Mouse (Mus musculus) embryonic facial prominence, embryonic 13.5 days (tissue): Measurements from ENCODE around the gene Gm45521. TPM values are rescaled to one million over a fixed set of nuclear protein-coding genes. Genes with fewer than 3 reads are reported as not detected.

Source experiments
- ATAC-seq: fragments of 200-750 bp; cut with Nextera tagmentation; 2 replicates; pipeline ENCODE4 v1.8.0; 2017; ENCODE audit warnings: low read depth; ENCODE audit not compliant: insufficient number of reproducible peaks, insufficient read depth, low FRiP score, low TSS enrichment
- H3K27ac ChIP-seq: fragments of 300-500 bp; sonication (generic); 2 replicates; pipeline ENCODE4 v1.5.1; 2015; ENCODE audit warnings: moderate library complexity, mild to moderate bottlenecking, inconsistent platforms
- H3K27me3 ChIP-seq: fragments of 300-500 bp; sonication (generic); 2 replicates; pipeline ENCODE4 v1.6.1; 2015; ENCODE audit warnings: mild to moderate bottlenecking, inconsistent platforms
- H3K36me3 ChIP-seq: fragments of 300-500 bp; sonication (generic); 2 replicates; pipeline ENCODE4 v1.6.1; 2015; ENCODE audit warnings: mild to moderate bottlenecking, inconsistent platforms
- H3K4me1 ChIP-seq: fragments of 300-500 bp; sonication (generic); 2 replicates; pipeline ENCODE4 v1.6.1; 2015; ENCODE audit warnings: inconsistent platforms
- H3K4me2 ChIP-seq: fragments of 300-500 bp; sonication (generic); 2 replicates; pipeline ENCODE4 v1.6.1; 2015; ENCODE audit warnings: moderate library complexity, mild to moderate bottlenecking, inconsistent platforms
- H3K4me3 ChIP-seq: fragments of 300-500 bp; sonication (generic); 2 replicates; pipeline ENCODE4 v1.5.1; 2015; ENCODE audit warnings: mild to moderate bottlenecking, inconsistent platforms
- H3K9ac ChIP-seq: fragments of 300-500 bp; sonication (generic); 2 replicates; pipeline ENCODE4 v1.6.1; 2015; ENCODE audit warnings: mild to moderate bottlenecking, inconsistent platforms
- H3K9me3 ChIP-seq: fragments of 300-500 bp; sonication (generic); 2 replicates; pipeline ENCODE4 v1.6.1; 2016; ENCODE audit warnings: inconsistent platforms
- WGBS: fragments of 180-500 bp; shearing (Covaris S2); methylation state at CpG from one replicate; pipeline ENCODE4 v1.1.7; 2015; ENCODE audit warnings: mixed read lengths; 5-methylcytosine and 5-hydroxymethylcytosine counted together
- polyA plus RNA-seq: library from polyadenylated mRNA; unstranded; fragments of >200 nt; fragmentation: Nextera tagmentation; extraction: Ambion mirVana; gene quantifications from 2 replicates; pipeline ENCODE4 v1.2.1, GENCODE M21; 2015

The Gm45521 gene
- not detected in 2 replicates for polyA plus RNA-seq

DNA sequence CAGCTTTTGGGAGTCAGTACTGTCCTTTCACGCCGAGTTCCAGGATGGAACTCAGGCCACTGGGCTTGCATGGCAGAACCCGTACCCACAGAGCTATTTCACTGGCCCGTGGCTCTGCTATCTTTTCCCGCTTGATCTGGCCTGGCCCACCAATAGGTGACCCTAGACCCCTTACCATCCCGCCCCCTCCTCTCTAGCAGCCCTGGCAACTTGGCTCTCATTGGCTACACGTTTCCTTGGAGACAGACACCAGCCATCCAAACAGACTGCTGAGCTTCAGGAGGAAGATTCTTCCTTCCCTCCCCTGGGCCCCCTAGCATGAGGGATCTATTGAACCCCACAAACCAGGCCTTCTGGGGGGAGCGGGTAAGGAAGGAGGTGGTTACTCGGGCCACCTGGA, at the start of gene Gm45521:
Gene Gm45521 (plus strand): TSS at position 240 of the 400 bp plus-strand sequence.
- Histone ChIP-seq H3K9ac (no peak within 1 kb of the TSS), H3K36me3 (peaks cover 3% of the 10 kb centered on the region; the same call in 1 of the 2 replicates), H3K4me1 (peaks cover 10% of the 10 kb centered on the region; the same call in 1 of the 2 replicates), H3K4me2 (no peak within 1 kb of the TSS), H3K9me3 (no peaks in the 10 kb centered on the region), H3K27ac (no peak within 1 kb of the TSS), H3K4me3 (no peak within 1 kb of the TSS), H3K27me3 (no peaks in the 10 kb centered on the region)
- no peak for ATAC-seq
- 59% methylated on average over 9 of the region's 9 CpGs for WGBS

DNA sequence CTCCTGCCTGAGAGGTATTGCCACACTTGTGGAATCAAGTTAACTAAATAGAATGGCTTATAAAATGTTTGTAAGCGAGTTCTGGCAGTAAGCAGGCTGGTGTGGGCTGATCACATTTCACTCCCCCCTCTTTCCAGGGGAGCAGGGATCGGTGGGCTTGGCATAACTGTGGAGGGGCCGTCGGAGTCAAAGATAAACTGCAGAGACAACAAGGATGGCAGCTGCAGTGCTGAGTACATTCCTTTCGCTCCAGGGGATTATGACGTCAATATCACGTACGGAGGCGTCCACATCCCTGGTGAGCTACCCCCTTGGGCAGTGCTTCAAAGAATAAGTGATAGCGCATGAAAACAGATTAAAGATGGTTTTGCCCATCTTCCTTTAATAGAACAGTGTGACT, 47.6 kb upstream of the Gm45521 start:
- Histone ChIP-seq H3K36me3 (peaks cover 89% of the 10 kb centered on the region), H3K9ac (no peak overlapping the region), H3K9me3 (no peaks in the 10 kb centered on the region), H3K27me3 (no peaks in the 10 kb centered on the region), H3K4me2 (no peak overlapping the region), H3K4me3 (no peak overlapping the region), H3K27ac (no peak overlapping the region), H3K4me1 (peaks cover 13% of the 10 kb centered on the region; the same call in 1 of the 2 replicates)
- WGBS = 57% methylated on average over 10 of the region's 10 CpGs
- no peak for ATAC-seq

DNA sequence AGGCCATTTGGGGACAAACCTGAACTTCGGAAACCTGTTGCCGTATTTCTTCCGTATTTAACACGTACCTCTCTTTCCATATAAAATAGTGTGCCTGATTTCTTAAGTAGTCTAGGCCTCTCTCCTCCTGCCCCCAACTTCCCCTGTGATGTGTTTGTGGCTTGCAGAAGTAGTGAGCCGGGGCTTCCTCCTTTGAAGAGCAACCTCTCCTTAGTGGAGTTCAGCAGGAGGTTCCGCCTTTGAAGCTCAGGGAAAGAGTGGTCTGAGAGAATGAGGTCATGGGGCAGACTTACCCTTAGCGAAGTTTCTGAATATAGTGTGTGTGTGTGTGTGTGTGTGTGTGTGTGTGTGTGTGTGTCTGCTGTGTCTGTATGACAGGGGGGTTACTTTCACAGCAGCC, 43.2 kb upstream of the Gm45521 start:
- Histone ChIP-seq H3K4me3 (no peak overlapping the region), H3K27me3 (no peaks in the 10 kb centered on the region), H3K4me1 (0 out of 2 replicates have a peak, but pooled peaks cover 9% of the 10 kb centered on the region), H3K4me2 (no peak overlapping the region), H3K9me3 (no peaks in the 10 kb centered on the region), H3K36me3 (peaks cover 94% of the 10 kb centered on the region), H3K9ac (no peak overlapping the region), H3K27ac (no peak overlapping the region)
- 61% methylated on average over 7 of the region's 7 CpGs for WGBS
- no peak for ATAC-seq

DNA sequence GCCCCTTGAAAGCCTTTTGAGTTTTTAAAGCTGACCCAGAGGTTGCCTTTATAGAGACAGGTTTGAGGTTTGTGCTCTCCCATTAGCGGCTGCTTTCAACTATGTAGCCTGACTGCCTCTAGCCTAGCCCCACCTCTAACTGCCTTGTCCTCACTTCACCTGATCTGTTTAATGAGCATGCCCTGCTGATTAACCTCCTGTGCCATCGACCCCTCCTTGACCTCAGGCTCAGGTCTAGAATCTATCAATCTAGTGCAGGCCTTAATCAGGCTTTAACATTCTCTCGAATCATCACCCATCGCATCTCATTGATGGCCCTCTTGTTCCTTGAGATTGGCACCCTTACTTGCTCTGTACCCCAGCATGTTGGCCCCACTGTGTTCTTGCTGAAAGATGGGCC, 42.6 kb upstream of the Gm45521 start:
- Histone ChIP-seq H3K4me2 (no peak overlapping the region), H3K27ac (no peak overlapping the region), H3K9ac (no peak overlapping the region), H3K27me3 (no peaks in the 10 kb centered on the region), H3K36me3 (peaks cover 95% of the 10 kb centered on the region), H3K9me3 (no peaks in the 10 kb centered on the region), H3K4me1 (0 out of 2 replicates have a peak, but pooled peaks cover 9% of the 10 kb centered on the region), H3K4me3 (no peak overlapping the region)
- 0 out of 2 replicates have a peak, but pooled peaks have one; percentile 33 for ATAC-seq
- 56% methylated on average over 4 of the region's 4 CpGs for WGBS

DNA sequence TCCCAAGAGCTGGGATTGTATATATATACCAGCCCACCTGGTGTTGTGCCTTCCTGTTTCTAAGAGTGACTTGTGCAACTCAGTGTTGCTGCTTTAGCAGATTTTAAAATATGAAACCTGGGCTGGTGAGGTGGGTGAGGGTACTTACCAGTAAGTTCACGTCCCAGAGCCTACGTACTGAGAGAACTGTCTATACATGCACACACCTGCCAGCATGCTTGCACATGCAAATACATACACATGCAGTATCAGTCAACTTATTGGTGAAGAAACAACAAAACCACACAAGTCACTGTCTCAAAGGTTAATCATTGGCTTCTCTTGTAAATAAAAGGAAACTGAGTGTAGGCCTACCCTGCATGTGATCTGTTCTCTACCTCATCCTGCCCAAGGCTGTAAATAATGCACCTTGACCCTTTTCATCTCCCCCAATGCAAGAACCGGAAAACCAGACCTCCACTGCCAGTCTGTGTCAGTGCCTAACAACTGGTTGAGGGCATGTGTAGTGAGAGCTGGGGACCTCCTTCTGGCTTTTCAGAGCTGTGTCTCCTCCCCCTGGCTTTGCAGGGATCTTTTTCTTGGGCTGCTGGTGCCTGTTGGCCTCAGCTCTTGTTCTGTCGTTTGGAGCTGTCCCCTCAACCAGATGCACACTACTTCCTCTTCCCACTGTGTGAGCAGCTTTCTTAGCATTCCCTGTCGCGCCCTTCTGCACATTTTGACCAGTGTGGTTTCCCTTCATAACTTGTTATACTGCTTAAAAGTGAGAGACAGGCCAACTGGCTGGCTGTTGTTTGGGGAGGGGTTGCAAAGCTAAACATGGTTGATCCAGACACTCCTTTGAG, 38.7 kb upstream of the Gm45521 start:
- H3K9ac ChIP-seq = no peak overlapping the region
- ATAC-seq = no peak
- 81% methylated on average over 6 of the region's 6 CpGs for WGBS
- H3K4me1 ChIP-seq = 0 out of 2 replicates have a peak, but pooled peaks cover 1% of the 10 kb centered on the region
- no peak overlapping the region for H3K4me3 ChIP-seq
- peaks cover 93% of the 10 kb centered on the region for H3K36me3 ChIP-seq
- H3K27me3 ChIP-seq = no peaks in the 10 kb centered on the region
- H3K27ac ChIP-seq = no peak overlapping the region
- no peaks in the 10 kb centered on the region for H3K9me3 ChIP-seq
- no peak overlapping the region for H3K4me2 ChIP-seq

DNA sequence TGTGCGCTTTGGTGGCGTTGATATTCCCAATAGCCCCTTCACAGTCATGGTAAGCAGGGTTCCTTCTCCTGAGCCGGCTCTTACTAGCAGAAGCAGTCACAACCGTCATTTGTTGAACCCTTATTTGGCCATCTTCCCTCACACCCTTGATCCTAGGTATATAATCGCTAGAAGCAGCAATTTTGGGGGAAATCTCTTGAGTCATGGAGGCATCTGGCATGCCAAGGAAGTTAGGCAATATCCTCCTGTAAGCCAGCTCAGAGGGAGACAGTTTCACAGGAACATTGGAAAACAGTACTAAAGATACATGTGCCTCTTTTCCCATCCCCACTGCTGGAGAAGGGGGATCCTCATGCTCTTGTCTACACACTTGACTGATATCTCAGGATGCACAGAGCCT, 37.8 kb upstream of the Gm45521 start:
- Histone ChIP-seq H3K4me1 (no peaks in the 10 kb centered on the region), H3K9me3 (no peaks in the 10 kb centered on the region), H3K4me3 (no peak overlapping the region), H3K9ac (no peak overlapping the region), H3K27ac (no peak overlapping the region), H3K36me3 (peaks cover 96% of the 10 kb centered on the region), H3K4me2 (no peak overlapping the region), H3K27me3 (no peaks in the 10 kb centered on the region)
- ATAC-seq = no peak
- WGBS = 93% methylated on average over 5 of the region's 5 CpGs

DNA sequence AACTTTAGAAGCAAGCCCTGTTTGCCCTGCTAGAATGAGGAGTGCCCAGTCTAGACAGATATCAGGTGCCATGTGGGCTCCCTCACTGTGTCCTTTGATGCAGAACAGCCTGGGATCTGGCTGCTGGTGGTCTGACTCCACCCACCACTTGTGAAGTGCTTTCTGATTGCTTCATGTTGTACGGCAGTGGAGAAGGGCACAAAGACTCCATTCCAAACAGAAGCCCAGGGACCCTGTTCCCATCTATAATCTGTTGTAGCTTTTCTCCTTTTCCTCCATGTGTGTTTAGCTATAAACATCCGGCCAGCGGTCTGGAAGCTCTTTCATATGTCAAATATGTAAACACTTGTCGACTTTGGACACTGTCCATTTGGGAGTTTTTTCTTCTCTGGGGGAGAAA, 37.2 kb upstream of the Gm45521 start:
- Histone ChIP-seq H3K4me3 (no peak overlapping the region), H3K4me2 (no peak overlapping the region), H3K9ac (no peak overlapping the region), H3K27me3 (no peaks in the 10 kb centered on the region), H3K27ac (no peak overlapping the region), H3K4me1 (no peaks in the 10 kb centered on the region), H3K9me3 (no peaks in the 10 kb centered on the region), H3K36me3 (peaks cover 95% of the 10 kb centered on the region)
- no peak for ATAC-seq
- 79% methylated on average over 4 of the region's 4 CpGs for WGBS

DNA sequence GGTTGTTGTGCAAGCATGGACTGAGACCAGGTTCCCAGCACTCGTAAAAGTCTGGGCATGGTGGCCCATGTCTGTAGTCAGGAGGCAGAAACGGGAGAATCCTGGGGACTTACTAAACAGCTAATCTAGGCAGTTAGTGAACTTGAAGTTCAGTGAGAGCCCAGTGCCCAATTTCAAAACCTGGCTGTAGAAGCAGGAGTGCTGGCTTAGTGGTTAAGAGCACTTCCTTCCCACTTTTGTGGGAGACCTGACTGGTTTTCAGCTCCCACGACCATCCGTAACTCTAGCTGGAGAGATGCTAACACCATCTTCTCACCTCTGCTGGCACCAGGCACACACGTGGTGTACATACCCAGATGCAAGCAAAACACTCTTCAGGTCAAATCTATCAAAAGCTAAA, 35.6 kb upstream of the Gm45521 start:
- peaks cover 95% of the 10 kb centered on the region for H3K36me3 ChIP-seq

DNA sequence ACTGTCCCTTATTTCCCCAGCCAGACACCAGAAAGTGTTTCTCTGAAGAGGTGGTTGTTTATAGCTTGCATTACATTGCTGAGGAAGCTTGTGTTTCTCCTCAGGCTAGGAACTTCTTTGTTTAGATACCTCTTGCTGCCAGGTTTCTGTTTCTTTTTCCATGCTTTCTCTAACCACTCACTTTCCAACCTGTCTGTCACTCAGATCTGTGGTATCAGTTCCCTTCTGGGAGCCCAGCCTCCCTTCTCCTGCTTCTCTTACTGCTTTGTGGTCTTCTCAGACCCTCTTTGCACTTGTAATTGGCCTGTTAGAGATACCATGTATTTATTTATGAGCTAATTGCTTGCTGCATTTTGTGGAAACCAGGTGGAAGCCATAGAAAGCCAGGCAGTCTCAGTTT, 33.5 kb upstream of the Gm45521 start:
- Histone ChIP-seq H3K9ac (no peak overlapping the region), H3K27ac (no peak overlapping the region), H3K36me3 (peaks cover 87% of the 10 kb centered on the region), H3K4me3 (no peak overlapping the region), H3K4me2 (no peak overlapping the region), H3K9me3 (no peaks in the 10 kb centered on the region), H3K4me1 (no peaks in the 10 kb centered on the region), H3K27me3 (no peaks in the 10 kb centered on the region)
- no peak for ATAC-seq

More for the DNA sequence above, 35.6 kb upstream of the Gm45521 start:
- H3K4me1 ChIP-seq = no peaks in the 10 kb centered on the region
- no peaks in the 10 kb centered on the region for H3K27me3 ChIP-seq
- ATAC-seq = no peak
- H3K27ac ChIP-seq = no peak overlapping the region
- no peak overlapping the region for H3K4me2 ChIP-seq
- no peaks in the 10 kb centered on the region for H3K9me3 ChIP-seq
- WGBS = 86% methylated on average over 5 of the region's 5 CpGs
- H3K4me3 ChIP-seq = no peak overlapping the region
- H3K9ac ChIP-seq = no peak overlapping the region

DNA sequence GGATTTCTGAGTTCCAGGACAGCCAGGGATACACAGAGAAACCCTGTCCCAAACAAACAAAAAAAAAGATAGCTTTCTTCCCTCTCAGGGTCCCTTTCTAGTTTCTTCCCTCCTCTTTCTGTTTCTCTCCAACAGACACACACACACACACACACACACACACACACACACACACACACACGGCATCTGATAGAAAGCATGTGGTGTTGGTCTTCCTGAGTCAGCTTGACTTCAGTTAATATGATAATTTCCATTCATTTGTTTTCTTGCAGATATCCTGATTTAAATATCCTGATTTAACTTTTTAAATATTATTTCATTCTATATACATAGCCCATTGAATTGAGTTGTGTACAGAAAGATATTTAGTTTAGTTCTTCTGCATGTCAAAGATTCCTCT, 28.7 kb upstream of the Gm45521 start:
- no peak for ATAC-seq
- WGBS = 69% methylated on average over 1 of the region's 1 CpGs
- H3K27me3 ChIP-seq = no peaks in the 10 kb centered on the region
- H3K4me1 ChIP-seq = no peaks in the 10 kb centered on the region
- no peaks in the 10 kb centered on the region for H3K9me3 ChIP-seq
- peaks cover 89% of the 10 kb centered on the region for H3K36me3 ChIP-seq
- no peak overlapping the region for H3K27ac ChIP-seq
- no peak overlapping the region for H3K4me3 ChIP-seq
- no peak overlapping the region for H3K9ac ChIP-seq
- H3K4me2 ChIP-seq = no peak overlapping the region

DNA sequence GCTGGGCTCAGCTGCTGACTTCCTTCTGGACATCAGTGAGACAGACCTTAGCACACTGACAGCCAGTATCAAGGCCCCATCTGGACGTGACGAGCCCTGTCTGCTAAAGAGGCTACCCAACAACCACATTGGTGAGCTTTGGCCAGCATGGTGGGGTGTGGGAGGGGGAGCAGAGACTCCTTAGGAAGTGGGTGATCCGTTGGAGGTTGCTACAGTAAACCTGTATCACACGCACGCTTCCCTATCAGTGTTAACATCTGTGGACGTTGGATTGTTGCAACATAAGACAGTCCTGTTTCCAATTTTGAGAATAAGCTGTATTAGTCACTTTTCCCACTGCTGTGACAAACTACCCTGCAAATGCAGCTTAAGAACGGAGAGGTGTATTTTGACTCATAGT, 28.1 kb upstream of the Gm45521 start:
- Histone ChIP-seq H3K36me3 (peaks cover 89% of the 10 kb centered on the region), H3K27me3 (no peaks in the 10 kb centered on the region), H3K9me3 (no peaks in the 10 kb centered on the region), H3K4me2 (no peak overlapping the region), H3K4me1 (0 out of 2 replicates have a peak, but pooled peaks cover 4% of the 10 kb centered on the region), H3K9ac (no peak overlapping the region), H3K4me3 (no peak overlapping the region), H3K27ac (no peak overlapping the region)
- ATAC-seq = no peak
- WGBS = 78% methylated on average over 7 of the region's 7 CpGs

DNA sequence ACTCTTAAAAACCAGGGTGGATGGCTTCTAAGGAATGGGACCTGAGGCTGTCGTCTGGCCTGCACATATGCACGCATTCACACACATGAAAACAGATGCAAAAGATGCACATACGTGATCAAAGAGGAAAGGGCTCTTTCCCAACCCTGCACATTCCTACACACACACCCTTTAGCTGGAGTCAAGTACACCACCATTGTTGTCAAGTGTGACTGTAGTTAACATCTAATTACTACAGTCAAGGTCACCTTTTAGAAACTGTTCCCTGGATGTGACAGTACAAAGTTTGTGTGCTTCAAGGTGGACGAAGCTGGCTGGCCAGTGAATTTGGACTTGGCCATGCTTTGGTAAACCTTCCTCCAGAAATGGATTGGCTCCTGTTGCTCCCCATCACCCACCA, 24.9 kb upstream of the Gm45521 start:
- 89% methylated on average over 4 of the region's 4 CpGs for WGBS
- H3K27me3 ChIP-seq = no peaks in the 10 kb centered on the region
- H3K4me3 ChIP-seq = no peak overlapping the region
- H3K27ac ChIP-seq = no peak overlapping the region
- no peak for ATAC-seq
- no peak overlapping the region for H3K9ac ChIP-seq
- H3K9me3 ChIP-seq = no peaks in the 10 kb centered on the region
- H3K36me3 ChIP-seq = peaks cover 86% of the 10 kb centered on the region
- H3K4me1 ChIP-seq = peaks cover 11% of the 10 kb centered on the region
- no peak overlapping the region for H3K4me2 ChIP-seq
